Mouse (Mus musculus) C2C12 (cell line): ENCODE measurements around the gene Rpl3l.

ENCODE experiments used
- CTCF ChIP-seq: IDR thresholded peaks from one replicate; pipeline ENCODE4 v1.5.1; 2011; ENCODE audit not compliant: control insufficient read depth, insufficient read depth, insufficient read length
- MAX ChIP-seq: IDR thresholded peaks from one replicate; pipeline ENCODE4 v1.6.1; 2011; ENCODE audit warnings: mild to moderate bottlenecking, control low read depth
- MYOG ChIP-seq: IDR thresholded peaks from one replicate; pipeline ENCODE4 v1.6.1; 2011; ENCODE audit not compliant: control insufficient read depth, insufficient read length; ENCODE audit errors: extremely low read depth

DNA sequence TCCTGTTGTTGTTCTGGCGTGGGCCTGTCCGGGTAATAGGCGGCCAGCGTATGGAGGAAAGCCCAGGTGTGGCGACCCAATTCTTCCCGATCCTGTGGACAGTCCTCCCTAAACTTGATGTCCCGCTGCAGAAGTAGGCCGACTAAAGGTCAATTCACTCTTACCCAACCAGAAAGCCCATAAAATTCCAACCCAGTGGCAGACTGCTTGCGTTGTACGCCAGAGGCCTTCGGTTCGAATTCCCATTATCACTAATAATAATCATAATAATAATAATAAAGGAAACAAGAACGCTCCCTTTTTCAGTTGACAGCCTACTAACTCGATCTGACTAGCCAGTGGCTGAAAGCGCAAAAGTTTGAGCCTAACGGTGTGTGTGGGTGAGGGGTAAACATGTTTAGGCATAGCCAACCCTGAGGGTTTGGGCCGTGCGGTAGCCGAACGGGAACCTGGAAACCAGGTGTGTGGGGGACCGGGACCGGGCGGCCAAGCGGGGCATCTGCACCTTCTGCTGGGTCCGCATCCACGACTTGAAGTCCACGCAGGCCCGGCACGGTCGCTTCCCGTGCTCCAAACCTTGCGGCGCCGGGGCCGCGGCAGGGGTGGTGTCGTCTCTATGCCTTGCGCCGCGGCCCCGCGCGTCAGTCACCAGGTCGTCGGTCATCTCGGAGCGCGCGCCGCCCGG lies 32.2 kb upstream of the Rpl3l start:
- TF ChIP-seq CTCF = no peak
- no peak for TF ChIP-seq MYOG
- no peak for TF ChIP-seq MAX
